In the genomic region with DNA sequence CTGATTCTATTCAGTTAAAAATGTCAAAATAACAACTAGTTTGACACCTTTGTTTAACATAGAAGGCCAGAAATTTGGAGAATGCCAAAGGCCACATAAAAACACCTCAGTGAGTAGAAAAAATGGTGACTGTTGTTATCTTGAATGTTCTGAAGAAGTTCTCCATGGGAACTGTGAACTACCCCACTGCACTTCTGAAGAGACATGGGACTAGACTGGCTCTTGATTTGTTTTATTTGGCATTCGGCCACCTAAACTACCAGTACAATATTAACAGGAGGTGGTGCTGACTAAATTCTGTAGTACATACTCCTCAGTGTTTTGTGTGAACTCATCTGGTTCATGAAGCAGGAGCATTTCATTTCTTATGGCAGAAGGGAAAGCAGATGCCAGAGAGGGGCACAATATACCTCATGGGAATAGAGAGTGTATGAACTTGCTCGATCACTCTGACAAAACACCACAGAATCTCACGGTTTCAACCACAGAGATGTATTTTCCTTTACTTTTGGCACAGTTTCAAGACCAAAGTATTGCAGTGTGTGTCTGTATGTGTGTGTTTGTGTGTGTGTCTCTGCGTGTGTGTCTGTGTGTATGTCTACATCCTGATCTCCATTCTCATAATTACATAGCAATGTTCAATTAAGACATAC, we compare ENCODE assay signal across 24 mouse cellular contexts.
A peak's percentile ranks its signal among the peaks of the same experiment; 100 is the strongest.
DNase-seq lines count a peak whose midpoint lies in the region; ATAC-seq and TF ChIP-seq lines count a peak whose summit lies in the region.
"Had no signal": no experiment of that assay in that cellular context is flagged by ENCODE, and none has a peak within 500 bp of the region (broad histone marks: within the 10 kb centered on the region; RNA-seq: fewer than 3 reads in every experiment).

No protein-coding gene starts in this region.

- ATAC-seq in kidney, postnatal 0 days (replicated peaks; ENCODE audit: low FRiP score, low read depth): no peak
- ATAC-seq: forebrain, embryonic 16.5 days; hindbrain, postnatal 0 days; intestine, embryonic 16.5 days had no signal

- no peak for TF ChIP-seq POLR2A in lung, adult 2 months (IDR thresholded peaks at IDR 0.05; ENCODE audit: borderline replicate concordance, extremely low read depth, low read depth, low read length)
- no peak for TF ChIP-seq POLR2A in cerebellum, adult 2 months (IDR thresholded peaks at IDR 0.05; ENCODE audit: borderline replicate concordance, insufficient read depth, low read length)

- no peaks in the 10 kb centered on the region for H3K9me3 ChIP-seq in kidney, postnatal 0 days (replicated peaks; ENCODE audit: low read length)
- H3K9me3 ChIP-seq: forebrain, embryonic 10.5 days; hindbrain, embryonic 10.5 days; limb, embryonic 15.5 days; midbrain, embryonic 10.5 days; stomach, embryonic 15.5 days had no signal

- intact Hi-C loops in left cerebral cortex, postnatal 14 days (cut with DNase I): no loop called here

- 71% methylated on average over 4 of the region's 4 CpGs for WGBS in kidney, postnatal 0 days
- 49% methylated on average over 4 of the region's 4 CpGs for WGBS in lung, adult 2 months
- WGBS in cerebellum, adult 2 months: 70% methylated on average over 4 of the region's 4 CpGs

- H3K4me2 ChIP-seq in kidney, postnatal 0 days (ENCODE audit: low read length): no peak overlapping the region
- H3K4me2 ChIP-seq: heart, embryonic 11.5 days; limb, embryonic 15.5 days; stomach, embryonic 15.5 days had no signal

- no peak overlapping the region for H3K4me3 ChIP-seq in kidney, postnatal 0 days (replicated peaks; ENCODE audit: low read depth, low read length)
- no peak overlapping the region for H3K4me3 ChIP-seq in lung, adult 2 months (replicated peaks; ENCODE audit: extremely low read depth, low read depth, low read length)
- H3K4me3 ChIP-seq in cerebellum, adult 2 months (replicated peaks; ENCODE audit: insufficient read depth, low read depth, low read length): no peak overlapping the region
- H3K4me3 ChIP-seq: forebrain, embryonic 10.5 days; hindbrain, embryonic 10.5 days; limb, embryonic 15.5 days; midbrain, embryonic 10.5 days; stomach, embryonic 15.5 days had no signal

- H3K36me3 ChIP-seq in kidney, postnatal 0 days (ENCODE audit: insufficient read depth, low read length): no peaks in the 10 kb centered on the region
- H3K36me3 ChIP-seq: forebrain, embryonic 10.5 days; hindbrain, embryonic 10.5 days; limb, embryonic 15.5 days; midbrain, embryonic 10.5 days; stomach, embryonic 15.5 days had no signal

- no peaks in the 10 kb centered on the region for H3K27me3 ChIP-seq in kidney, postnatal 0 days (ENCODE audit: insufficient read depth, low read length)
- no peaks in the 10 kb centered on the region for H3K27me3 ChIP-seq in cerebellum, adult 2 months (ENCODE audit: control insufficient read depth, insufficient read depth, low read length)
- H3K27me3 ChIP-seq: limb, embryonic 15.5 days; stomach, embryonic 15.5 days had no signal

- TF ChIP-seq CTCF in kidney, postnatal 0 days (IDR thresholded peaks at IDR 0.05; ENCODE audit: low read depth): no peak
- no peak for TF ChIP-seq CTCF in lung, adult 2 months (IDR thresholded peaks at IDR 0.05; ENCODE audit: insufficient read depth, low read length)
- TF ChIP-seq CTCF in cerebellum, adult 2 months (IDR thresholded peaks at IDR 0.05; ENCODE audit: borderline replicate concordance, insufficient read depth, low read depth, low read length): no peak

- no peak overlapping the region for H3K9ac ChIP-seq in kidney, postnatal 0 days (ENCODE audit: low read depth, low read length)
- H3K9ac ChIP-seq: limb, embryonic 15.5 days; stomach, embryonic 15.5 days had no signal

- H3K4me1 ChIP-seq in kidney, postnatal 0 days (replicated peaks; ENCODE audit: insufficient read depth, low read length): no peaks in the 10 kb centered on the region
- no peaks in the 10 kb centered on the region; the same call in 1 of the 2 replicates for H3K4me1 ChIP-seq in lung, adult 2 months (ENCODE audit: control insufficient read depth, insufficient read depth, low read length)
- no peaks in the 10 kb centered on the region for H3K4me1 ChIP-seq in cerebellum, adult 2 months (ENCODE audit: control insufficient read depth, insufficient read depth, low read length)
- H3K4me1 ChIP-seq: forebrain, embryonic 10.5 days; hindbrain, embryonic 10.5 days; limb, embryonic 15.5 days; midbrain, embryonic 10.5 days; stomach, embryonic 15.5 days had no signal

- DNase-seq in kidney, postnatal 0 days (ENCODE audit: low spot score): peak; percentile 5
- no peak for DNase-seq in kidney, postnatal 4 days
- peak; percentile 5 for DNase-seq in lung, adult 2 months
- DNase-seq in lung, postnatal 14 days: no peak
- DNase-seq in adipocyte (ENCODE audit: low spot score): peak; percentile 5
- peak; percentile 59 for DNase-seq in lung, postnatal 36 days
- DNase-seq in cerebellum, adult 2 months: no peak
- DNase-seq in left cerebral cortex, postnatal 14 days (ENCODE audit: low spot score in 2 of 2): no peak
- DNase-seq: cerebellum, adult 11-12 months; cerebellum, postnatal 14 days; gastrocnemius, postnatal 10 days; layer of hippocampus, adult 9-11 months; right cerebral cortex, adult 18-20 months; right cerebral cortex, postnatal 4 days; thymus, postnatal 4 days had no signal

- no peak overlapping the region for H3K27ac ChIP-seq in kidney, postnatal 0 days
- H3K27ac ChIP-seq in cerebellum, adult 2 months (ENCODE audit: insufficient read depth, low read length): no peak overlapping the region
- H3K27ac ChIP-seq: forebrain, embryonic 10.5 days; hindbrain, embryonic 10.5 days; hindbrain, postnatal 0 days; limb, embryonic 15.5 days; midbrain, embryonic 10.5 days; stomach, embryonic 15.5 days had no signal

Comparison
In these comparisons a context has a peak if more than half of its experiments do, and no peak if none do; other contexts are left out.
1. DNase-seq: peak in kidney, postnatal 0 days (single experiment), lung, adult 2 months (single experiment), adipocyte (single experiment) and lung, postnatal 36 days (single experiment); none in kidney, postnatal 4 days (0 of 2), lung, postnatal 14 days (single experiment), cerebellum, adult 2 months (0 of 2) and left cerebral cortex, postnatal 14 days (0 of 2).